Mouse (Mus musculus): ENCODE results near the gene Otub1. TPM values are rescaled to one million over a fixed set of nuclear protein-coding genes. Genes with fewer than 3 reads are reported as not detected.

Gene Otub1
- total and polyA plus RNA-seq, 3 experiments, result 103 to 285 (median 194) TPM

- H3K27me3 ChIP-seq (ENCODE audit: control insufficient read depth in 1 of 2, insufficient read depth in 2 of 2, low read length in 2 of 2), result no peaks in the 10 kb centered on the region
- H3K36me3 ChIP-seq (ENCODE audit: control insufficient read depth in 1 of 2, insufficient read depth in 2 of 2, low read length in 2 of 2), result no peaks in the 10 kb centered on the region
- H3K79me2 ChIP-seq (ENCODE audit: control insufficient read depth, insufficient read depth, low read length, poor library complexity), result no peaks in the 10 kb centered on the region
- no peak overlapping the region for H3K27ac ChIP-seq (ENCODE audit: control insufficient read depth, low read depth, low read length)
- DNase-seq (ENCODE audit: low read depth, low spot score), result no peak
- H3K9ac ChIP-seq (ENCODE audit: control insufficient read depth, low read depth, low read length, poor library complexity, severe bottlenecking), result no peak overlapping the region
- H3K4me3 ChIP-seq (ENCODE audit: control insufficient read depth in 1 of 2, insufficient read depth in 1 of 2, low read depth in 2 of 2, low read length in 2 of 2), result no peak overlapping the region
- TF ChIP-seq ETS1 (IDR thresholded peaks at IDR 0.05; ENCODE audit: low read depth, low read length), result no peak
- TF ChIP-seq MYB (IDR thresholded peaks at IDR 0.05; ENCODE audit: low read depth, low read length), result no peak
- no peak for TF ChIP-seq MAZ (IDR thresholded peaks at IDR 0.05; ENCODE audit: low read depth, low read length)
- no peak for TF ChIP-seq BHLHE40 (IDR thresholded peaks at IDR 0.05; ENCODE audit: borderline replicate concordance, low read depth, low read length)
- no peak for TF ChIP-seq TBP (IDR thresholded peaks at IDR 0.05; ENCODE audit: low read depth, low read length)
- no peak for TF ChIP-seq MAX (IDR thresholded peaks at IDR 0.05; ENCODE audit: low read length)
- TF ChIP-seq GABPA (IDR thresholded peaks at IDR 0.05; ENCODE audit: low read depth, low read length), result no peak
- TF ChIP-seq HCFC1 (IDR thresholded peaks at IDR 0.05; ENCODE audit: low read depth, low read length), result no peak
- TF ChIP-seq ZKSCAN1 (IDR thresholded peaks at IDR 0.05; ENCODE audit: low read depth, low read length), result no peak
- no peak for TF ChIP-seq ZC3H11A (IDR thresholded peaks at IDR 0.05; ENCODE audit: low read depth, low read length)
- no peak for TF ChIP-seq TCF12 (IDR thresholded peaks at IDR 0.05; ENCODE audit: low read depth, low read length)
- no peak for TF ChIP-seq POLR2A (IDR thresholded peaks at IDR 0.05; ENCODE audit: control insufficient read depth in 1 of 2, insufficient read depth in 1 of 2, low read depth in 1 of 2, low read length in 2 of 2, poor library complexity in 1 of 2)
- TF ChIP-seq POLR2AphosphoS5 (IDR thresholded peaks at IDR 0.05; ENCODE audit: borderline replicate concordance, low read depth, low read length), result no peak
- TF ChIP-seq MEF2A (IDR thresholded peaks at IDR 0.05; ENCODE audit: extremely low read depth, insufficient replicate concordance, low read depth, low read length, poor library complexity, severe bottlenecking), result no peak
- no peak for TF ChIP-seq POLR2AphosphoS2 (IDR thresholded peaks at IDR 0.05; ENCODE audit: low read length)
- TF ChIP-seq ELF1 (IDR thresholded peaks at IDR 0.05; ENCODE audit: low read depth, low read length), result no peak
- no peak for TF ChIP-seq EP300 (IDR thresholded peaks at IDR 0.05; ENCODE audit: low read depth in 1 of 2, low read length in 2 of 2)
- H3K9me3 ChIP-seq (replicated peaks; ENCODE audit: insufficient read depth, low read length), result no peaks in the 10 kb centered on the region
- H3K4me1 ChIP-seq (ENCODE audit: control insufficient read depth in 1 of 2, insufficient read depth in 2 of 2, low read length in 2 of 2), result no peaks in the 10 kb centered on the region
Observed at GRCm38 (mm10) chr19:7178841-7179452, 27.2 kb downstream of the Otub1 start.

- H3K4me1 ChIP-seq (ENCODE audit: control insufficient read depth in 1 of 2, insufficient read depth in 2 of 2, low read length in 2 of 2), result no peaks in the 10 kb centered on the region
- H3K36me3 ChIP-seq (ENCODE audit: control insufficient read depth in 1 of 2, insufficient read depth in 2 of 2, low read length in 2 of 2), result no peaks in the 10 kb centered on the region
- no peak overlapping the region for H3K4me3 ChIP-seq (ENCODE audit: control insufficient read depth in 1 of 2, insufficient read depth in 1 of 2, low read depth in 2 of 2, low read length in 2 of 2)
- H3K9me3 ChIP-seq (replicated peaks; ENCODE audit: insufficient read depth, low read length), result no peaks in the 10 kb centered on the region
- H3K9ac ChIP-seq (ENCODE audit: control insufficient read depth, low read depth, low read length, poor library complexity, severe bottlenecking), result no peak overlapping the region
- no peak overlapping the region for H3K27ac ChIP-seq (ENCODE audit: control insufficient read depth, low read depth, low read length)
- no peaks in the 10 kb centered on the region for H3K27me3 ChIP-seq (ENCODE audit: control insufficient read depth in 1 of 2, insufficient read depth in 2 of 2, low read length in 2 of 2)
- DNase-seq (ENCODE audit: low read depth, low spot score), result no peak
- no peaks in the 10 kb centered on the region for H3K79me2 ChIP-seq (ENCODE audit: control insufficient read depth, insufficient read depth, low read length, poor library complexity)
- TF ChIP-seq ZMIZ1 (IDR thresholded peaks at IDR 0.05; ENCODE audit: low read depth, low read length) (no peak), USF2 (IDR thresholded peaks at IDR 0.05; ENCODE audit: borderline replicate concordance in 1 of 2, insufficient read depth in 1 of 2, low read depth in 1 of 2, low read length in 2 of 2) (no peak), POLR2A (IDR thresholded peaks at IDR 0.05; ENCODE audit: control insufficient read depth in 1 of 2, insufficient read depth in 1 of 2, low read depth in 1 of 2, low read length in 2 of 2, poor library complexity in 1 of 2) (no peak), KAT2A (conservative IDR thresholded peaks at IDR 0.05; ENCODE audit: low read depth, low read length) (no peak), RAD21 (IDR thresholded peaks at IDR 0.05; ENCODE audit: low read depth, low read length) (no peak), MYC (IDR thresholded peaks at IDR 0.05; ENCODE audit: low read depth, low read length) (no peak), ELF1 (IDR thresholded peaks at IDR 0.05; ENCODE audit: low read depth, low read length) (no peak), EP300 (IDR thresholded peaks at IDR 0.05; ENCODE audit: low read depth in 1 of 2, low read length in 2 of 2) (no peak), MEF2A (IDR thresholded peaks at IDR 0.05; ENCODE audit: extremely low read depth, insufficient replicate concordance, low read depth, low read length, poor library complexity, severe bottlenecking) (no peak), CTCF (IDR thresholded peaks at IDR 0.05 in 2 of 3, conservative IDR thresholded peaks at IDR 0.05 in 1 of 3; ENCODE audit: control insufficient read depth in 1 of 3, insufficient read depth in 1 of 3, low read depth in 2 of 3, low read length in 3 of 3, poor library complexity in 1 of 3, severe bottlenecking in 1 of 3) (no peak), GATA1 (IDR thresholded peaks at IDR 0.05; ENCODE audit: low read depth, low read length) (no peak), ZKSCAN1 (IDR thresholded peaks at IDR 0.05; ENCODE audit: low read depth, low read length) (no peak), CHD2 (IDR thresholded peaks at IDR 0.05; ENCODE audit: low read length) (no peak), TCF12 (IDR thresholded peaks at IDR 0.05; ENCODE audit: low read depth, low read length) (no peak), MAZ (IDR thresholded peaks at IDR 0.05; ENCODE audit: low read depth, low read length) (no peak), ETS1 (IDR thresholded peaks at IDR 0.05; ENCODE audit: low read depth, low read length) (no peak), NRF1 (IDR thresholded peaks at IDR 0.05; ENCODE audit: insufficient read depth, low read depth, low read length, poor library complexity, severe bottlenecking) (no peak), E2F4 (IDR thresholded peaks at IDR 0.05; ENCODE audit: borderline replicate concordance, low read depth, low read length) (no peak), MYB (IDR thresholded peaks at IDR 0.05; ENCODE audit: low read depth, low read length) (no peak)
Observed at GRCm38 (mm10) chr19:7177804-7178511, 28.2 kb downstream of the Otub1 start.
